Mouse (Mus musculus): ENCODE data around the gene March10.

- TF ChIP-seq POLR2A (IDR thresholded peaks at IDR 0.05; ENCODE audit: extremely low read depth, insufficient read depth, low read length) (no peak), CTCF (IDR thresholded peaks at IDR 0.05; ENCODE audit: low read depth, low read length) (no peak)
Measured at GRCm38 (mm10) chr11:105338596-105339390, 117.7 kb downstream of the March10 start.

Data from liver, adult 2 months (tissue).